Mouse (Mus musculus) ovary, adult 18-20 months (tissue): ENCODE results near the gene Gm3500.
"Not testable (repeated sequence)": the region's sequence is repeated elsewhere in the genome, so short reads cannot be mapped to it uniquely, and the experiment has no call there.

ENCODE experiments used
- DNase-seq: peaks from one replicate; pipeline ENCODE4 v3.0.0; 2022; ENCODE audit warnings: low spot score, mixed read lengths

Gene Gm3500

DNA sequence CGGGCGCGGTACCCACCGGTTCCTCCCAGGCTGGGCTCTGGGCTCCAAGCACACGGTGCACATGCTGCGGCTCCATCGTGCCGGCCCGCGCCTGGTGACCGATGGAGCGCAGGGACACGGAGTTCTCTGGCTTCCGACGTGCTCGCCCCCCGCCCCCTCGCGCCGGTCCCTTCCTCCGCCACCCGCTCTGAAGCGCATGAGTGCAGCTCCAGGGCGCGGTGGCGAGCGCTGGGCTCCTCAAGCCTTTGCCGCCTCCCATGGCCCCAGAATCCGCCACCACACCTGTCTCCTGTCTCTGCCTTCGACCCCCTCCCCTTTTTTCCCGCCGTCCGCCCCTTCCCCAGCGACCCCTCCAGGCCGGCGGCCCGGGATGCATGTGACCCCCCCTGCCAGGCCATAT lies at the start of gene Gm3500:
Gm3500 (minus strand) TSS at position 101 of the 400 bp plus-strand sequence.
- not testable (repeated sequence) for DNase-seq

- DNase-seq: not testable (repeated sequence)
Measured at GRCm38 (mm10) chr14:5334828-5335227, 54.0 kb downstream of the Gm3500 start, which contains the start of gene Gm3542. Gene Gm3542, minus strand, starts transcription at chr14:5334928.
